Mouse (Mus musculus) intestine, embryonic 14.5 days (tissue): ENCODE results near the gene Dock8. TPM values are rescaled to one million over a fixed set of nuclear protein-coding genes. Genes with fewer than 3 reads are reported as not detected.

Experiments used
- ATAC-seq: fragments of 200-750 bp; cut with Nextera tagmentation; replicated peaks from 2 replicates; pipeline ENCODE4 v1.8.0; 2017; ENCODE audit warnings: low read depth, moderate number of reproducible peaks, moderate TSS enrichment, moderate library complexity; ENCODE audit not compliant: low FRiP score, low TSS enrichment
- DNase-seq: peaks from one replicate; pipeline ENCODE4 v3.0.0-alpha.2; 2018; ENCODE audit warnings: low spot score
- H3K27ac ChIP-seq: fragments of 300-500 bp; sonication (generic); 2 replicates; pipeline ENCODE4 v1.5.1; 2014; ENCODE audit warnings: low read depth, mild to moderate bottlenecking, control low read depth
- H3K27me3 ChIP-seq: fragments of 300-500 bp; sonication (generic); replicated peaks from 2 replicates; pipeline ENCODE4 v1.6.1; 2014; ENCODE audit warnings: low read length, control low read depth; ENCODE audit not compliant: control insufficient read depth, insufficient read depth
- H3K36me3 ChIP-seq: fragments of 300-500 bp; sonication (generic); 2 replicates; pipeline ENCODE4 v1.6.1; 2014; ENCODE audit warnings: low read length, control low read depth; ENCODE audit not compliant: control insufficient read depth, insufficient read depth
- H3K4me1 ChIP-seq: fragments of 300-500 bp; sonication (generic); replicated peaks from 2 replicates; pipeline ENCODE4 v1.6.1; 2014; ENCODE audit warnings: low read length, control low read depth, mixed read lengths; ENCODE audit not compliant: control insufficient read depth, insufficient read depth
- H3K4me2 ChIP-seq: fragments of 300-500 bp; sonication (generic); 2 replicates; pipeline ENCODE4 v1.6.1; 2014; ENCODE audit warnings: low read length
- H3K4me3 ChIP-seq: fragments of 300-500 bp; sonication (generic); 2 replicates; pipeline ENCODE4 v1.5.1; 2014; ENCODE audit warnings: low read depth, low read length, control low read depth, mixed read lengths
- H3K9ac ChIP-seq: fragments of 300-500 bp; sonication (generic); 2 replicates; pipeline ENCODE4 v1.6.1; 2014; ENCODE audit warnings: mild to moderate bottlenecking, low read length
- H3K9me3 ChIP-seq: fragments of 300-500 bp; sonication (generic); 2 replicates; pipeline ENCODE4 v1.6.1; 2016; ENCODE audit warnings: low read length, control low read depth; ENCODE audit not compliant: control insufficient read depth
- WGBS: fragments of 180-500 bp; shearing (Covaris S2); extraction: QIAGEN DNeasy Blood & Tissue Kit; methylation state at CpG from one replicate; pipeline ENCODE4 v1.1.7; 2014; 5-methylcytosine and 5-hydroxymethylcytosine counted together
- polyA plus RNA-seq: library from polyadenylated mRNA; unstranded; fragments of >200 nt; fragmentation: Nextera tagmentation; extraction: Ambion mirVana; gene quantifications from 2 replicates; pipeline ENCODE4 v1.2.1, GENCODE M21; 2014

Gene Dock8
- polyA plus RNA-seq, 1 experiment from 2014 or later, result 4.5 TPM

GRCm38 (mm10) chr19:25123461-25123860 is 124.1 kb downstream of the Dock8 start:
- WGBS, result 78% methylated on average over 5 of the region's 5 CpGs
- no peaks in the 10 kb centered on the region for H3K9me3 ChIP-seq
- H3K4me3 ChIP-seq, result no peak overlapping the region
- ATAC-seq (no peak), DNase-seq (no peak)
- H3K27me3 ChIP-seq, result no peaks in the 10 kb centered on the region
- H3K36me3 ChIP-seq, result no peaks in the 10 kb centered on the region
- no peak overlapping the region for H3K4me2 ChIP-seq
- no peak overlapping the region for H3K27ac ChIP-seq
- 0 out of 2 replicates have a peak, but pooled peaks cover 2% of the 10 kb centered on the region for H3K4me1 ChIP-seq
- H3K9ac ChIP-seq, result no peak overlapping the region

GRCm38 (mm10) chr19:25132322-25132721 is 133.0 kb downstream of the Dock8 start:
- no peak for ATAC-seq
- WGBS, result 11% methylated on average over 4 of the region's 4 CpGs
- no peak overlapping the region for H3K27ac ChIP-seq
- H3K36me3 ChIP-seq, result no peaks in the 10 kb centered on the region
- DNase-seq, result peak; percentile 69
- H3K9me3 ChIP-seq, result no peaks in the 10 kb centered on the region
- H3K27me3 ChIP-seq, result no peaks in the 10 kb centered on the region
- H3K4me1 ChIP-seq, result no peaks in the 10 kb centered on the region
- no peak overlapping the region for H3K9ac ChIP-seq
- H3K4me3 ChIP-seq, result no peak overlapping the region
- H3K4me2 ChIP-seq, result no peak overlapping the region

- H3K4me2 ChIP-seq, result no peak overlapping the region
- no peaks in the 10 kb centered on the region for H3K36me3 ChIP-seq
- H3K9me3 ChIP-seq, result no peaks in the 10 kb centered on the region
- ATAC-seq, result no peak
- no peak overlapping the region for H3K4me3 ChIP-seq
- no peaks in the 10 kb centered on the region for H3K27me3 ChIP-seq
- H3K27ac ChIP-seq, result no peak overlapping the region
- H3K4me1 ChIP-seq, result no peaks in the 10 kb centered on the region
- no peak overlapping the region for H3K9ac ChIP-seq
- no peak for DNase-seq
- WGBS, result 88% methylated on average over 2 of the region's 2 CpGs
These were observed 134.6 kb downstream of the Dock8 start for GRCm38 (mm10) chr19:25133959-25134358.

- no peak overlapping the region for H3K27ac ChIP-seq
- 57% methylated on average over 1 of the region's 1 CpGs for whole genome bisulfite sequencing
- no peak for ATAC-seq
These were observed 136.8 kb downstream of the Dock8 start for GRCm38 (mm10) chr19:25136171-25136570.

GRCm38 (mm10) chr19:25137907-25138820 is 138.8 kb downstream of the Dock8 start:
- 81% methylated on average over 16 of the region's 16 CpGs for WGBS
- DNase-seq, result no peak
- H3K27me3 ChIP-seq, result no peaks in the 10 kb centered on the region

More at GRCm38 (mm10) chr19:25136171-25136570, 136.8 kb downstream of the Dock8 start:
- no peak for DNase-seq
- H3K4me1 ChIP-seq, result no peaks in the 10 kb centered on the region
- H3K4me3 ChIP-seq, result no peak overlapping the region
- no peaks in the 10 kb centered on the region for H3K36me3 ChIP-seq
- H3K27me3 ChIP-seq, result no peaks in the 10 kb centered on the region
- H3K4me2 ChIP-seq, result no peak overlapping the region
- H3K9me3 ChIP-seq, result no peaks in the 10 kb centered on the region
- no peak overlapping the region for H3K9ac ChIP-seq

GRCm38 (mm10) chr19:25144110-25145028 is 145.0 kb downstream of the Dock8 start:
- Histone ChIP-seq H3K9ac (no peak overlapping the region), H3K4me2 (no peak overlapping the region), H3K9me3 (no peaks in the 10 kb centered on the region), H3K27ac (no peak overlapping the region), H3K4me1 (no peaks in the 10 kb centered on the region), H3K4me3 (no peak overlapping the region), H3K36me3 (no peaks in the 10 kb centered on the region), H3K27me3 (no peaks in the 10 kb centered on the region)
- 45% methylated on average over 17 of the region's 17 CpGs for WGBS
- DNase-seq, result no peak
- ATAC-seq, result no peak

More at GRCm38 (mm10) chr19:25137907-25138820, 138.8 kb downstream of the Dock8 start:
- Histone ChIP-seq H3K4me3 (no peak overlapping the region), H3K36me3 (no peaks in the 10 kb centered on the region), H3K9me3 (no peaks in the 10 kb centered on the region), H3K9ac (no peak overlapping the region), H3K4me1 (no peaks in the 10 kb centered on the region), H3K4me2 (no peak overlapping the region), H3K27ac (no peak overlapping the region)
- no peak for ATAC-seq

GRCm38 (mm10) chr19:25145116-25145515 is 145.8 kb downstream of the Dock8 start:
- no peak overlapping the region for H3K9ac ChIP-seq
- H3K4me1 ChIP-seq, result no peaks in the 10 kb centered on the region
- H3K4me2 ChIP-seq, result no peak overlapping the region
- DNase-seq (no peak), ATAC-seq (no peak)
- no peak overlapping the region for H3K4me3 ChIP-seq
- no peak overlapping the region for H3K27ac ChIP-seq
- H3K9me3 ChIP-seq, result no peaks in the 10 kb centered on the region
- no peaks in the 10 kb centered on the region for H3K27me3 ChIP-seq
- WGBS, result 55% methylated on average over 5 of the region's 5 CpGs
- H3K36me3 ChIP-seq, result no peaks in the 10 kb centered on the region

- no peak overlapping the region for H3K9ac ChIP-seq
- WGBS, result 89% methylated on average over 4 of the region's 4 CpGs
These were observed 146.8 kb downstream of the Dock8 start for GRCm38 (mm10) chr19:25146122-25146521.

More at GRCm38 (mm10) chr19:25146122-25146521, 146.8 kb downstream of the Dock8 start:
- H3K4me1 ChIP-seq, result no peaks in the 10 kb centered on the region
- H3K36me3 ChIP-seq, result no peaks in the 10 kb centered on the region
- ATAC-seq, result no peak
- no peak overlapping the region for H3K4me2 ChIP-seq
- no peaks in the 10 kb centered on the region for H3K9me3 ChIP-seq
- no peaks in the 10 kb centered on the region for H3K27me3 ChIP-seq
- no peak overlapping the region for H3K4me3 ChIP-seq
- DNase-seq, result no peak
- no peak overlapping the region for H3K27ac ChIP-seq
